ENCODE assay signal across 9 mouse cellular contexts in the genomic region with DNA sequence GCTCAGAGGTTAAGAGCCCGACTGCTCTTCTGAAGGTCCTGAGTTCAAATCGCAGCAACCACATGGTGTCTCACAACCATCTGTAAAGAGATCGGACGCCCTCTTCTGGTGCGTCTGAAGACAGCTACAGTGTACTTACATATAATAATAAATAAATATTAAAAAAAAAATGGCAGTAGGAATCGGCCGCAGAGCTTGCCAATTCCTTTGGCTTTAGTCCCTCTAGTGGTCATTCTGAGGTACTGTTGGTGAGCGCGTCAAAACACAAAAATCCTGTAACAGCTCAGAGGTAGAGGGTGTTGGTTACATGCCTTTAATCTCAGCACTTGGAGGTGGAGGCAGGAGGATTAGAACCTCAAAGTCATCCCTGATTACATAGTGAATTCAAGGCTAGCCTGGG. TPM values are rescaled to one million over a fixed set of nuclear protein-coding genes. Genes with fewer than 3 reads are reported as not detected.
A peak's percentile ranks its signal among the peaks of the same experiment; 100 is the strongest.
DNase-seq lines count a peak whose midpoint lies in the region; ATAC-seq and TF ChIP-seq lines count a peak whose summit lies in the region.
"Had no signal": no experiment of that assay in that cellular context is flagged by ENCODE, and none has a peak within 500 bp of the region (broad histone marks: within the 10 kb centered on the region; RNA-seq: fewer than 3 reads in every experiment).

No protein-coding gene starts in this region.

- peak; percentile 52 for ATAC-seq in lung, postnatal 0 days

- H3K79me3 ChIP-seq in C2C12 (ENCODE audit: low read depth): no peaks in the 10 kb centered on the region

- no peak for TF ChIP-seq EP300 in lung, postnatal 0 days (IDR thresholded peaks at IDR 0.05)

- 18% methylated on average over 9 of the region's 9 CpGs for WGBS in lung, postnatal 0 days

- H3K27me3 ChIP-seq in C2C12 (ENCODE audit: control insufficient read depth, insufficient read depth, insufficient read length): no peaks in the 10 kb centered on the region
- no peaks in the 10 kb centered on the region for H3K27me3 ChIP-seq in lung, postnatal 0 days (replicated peaks; ENCODE audit: insufficient read depth, low read length)

- H3K4me3 ChIP-seq in C2C12 (ENCODE audit: insufficient read depth, poor library complexity, severe bottlenecking): no peak overlapping the region
- H3K4me3 ChIP-seq in lung, postnatal 0 days (ENCODE audit: low read depth, low read length): no peak overlapping the region

- no peak overlapping the region for H3K4me2 ChIP-seq in lung, postnatal 0 days (replicated peaks; ENCODE audit: low read depth, low read length)

- no peak overlapping the region for H3K27ac ChIP-seq in lung, postnatal 0 days (ENCODE audit: low read length)

- no peaks in the 10 kb centered on the region for H3K79me2 ChIP-seq in C2C12 (ENCODE audit: control insufficient read depth, insufficient read depth)

- H3K36me3 ChIP-seq in C2C12 (ENCODE audit: control insufficient read depth, insufficient read depth): no peaks in the 10 kb centered on the region
- no peaks in the 10 kb centered on the region for H3K36me3 ChIP-seq in lung, postnatal 0 days (ENCODE audit: insufficient read depth, low read length)

- H3ac ChIP-seq in C2C12 (ENCODE audit: control insufficient read depth, insufficient read length, low read depth): no peak overlapping the region

- 0 out of 2 replicates have a peak, but pooled peaks cover 7% of the 10 kb centered on the region for H3K4me1 ChIP-seq in lung, postnatal 0 days (ENCODE audit: insufficient read depth, low read depth, low read length)

- DNase-seq in MN1 (ENCODE audit: low spot score): peak; percentile 74
- DNase-seq in cerebellum, adult 9-10 months: peak; percentile 81
- peak; percentile 24 to 50 for DNase-seq in gastrocnemius, adult 8-10 months (ENCODE audit: low spot score in 2 of 2)
- peak; percentile 62 to 72 for DNase-seq in kidney, postnatal 4 days
- DNase-seq in lung, postnatal 0 days (ENCODE audit: low spot score): peak; percentile 94
- DNase-seq in ovary, postnatal 36 days (ENCODE audit: low spot score): peak; percentile 35
- peak; percentile 30 to 36 for DNase-seq in thymus, postnatal 36 days

- H3K9me3 ChIP-seq in lung, postnatal 0 days (ENCODE audit: low read length): no peaks in the 10 kb centered on the region

- H3K9ac ChIP-seq in lung, postnatal 0 days (replicated peaks; ENCODE audit: low read depth): no peak overlapping the region

- peak; percentile 29 for TF ChIP-seq CTCF in C2C12 (IDR thresholded peaks at IDR 0.05; ENCODE audit: control insufficient read depth, insufficient read depth, insufficient read length)
- TF ChIP-seq CTCF in lung, postnatal 0 days (IDR thresholded peaks at IDR 0.05): peak; percentile 89

TF ChIP-seq in C2C12, 6 proteins besides CTCF, POLR2A, EP300 and RAD21:
- TF ChIP-seq MAX (IDR thresholded peaks at IDR 0.05) (no peak), MYOD1 (IDR thresholded peaks at IDR 0.05; ENCODE audit: control insufficient read depth, insufficient read length, low read depth) (no peak), FOSL1 (IDR thresholded peaks at IDR 0.05; ENCODE audit: insufficient read depth, low read length, poor library complexity, severe bottlenecking) (no peak), CEBPB (IDR thresholded peaks at IDR 0.05; ENCODE audit: low read depth) (no peak), MYOG (IDR thresholded peaks at IDR 0.05; ENCODE audit: control insufficient read depth, extremely low read depth, insufficient read length) (no peak), USF1 (IDR thresholded peaks at IDR 0.05; ENCODE audit: low read depth) (no peak)

RNA-seq across cellular contexts. Expression of a gene that starts 4.0 kb away (rescaled TPM):
- polyA plus RNA-seq in C2C12 (2012; fragmentation: generic; extraction: Trizol): 4.2 TPM
- total RNA-seq in gastrocnemius, adult 8-10 months (2022): 1 to 10 TPM; 6.8 to 8.9 (median 7.0) TPM
- polyA plus RNA-seq in lung, postnatal 0 days (2015; fragmentation: Nextera tagmentation; extraction: Ambion mirVana): 5.4 and 5.5 TPM in 2 replicates

RNA-seq across cellular contexts. Expression of a gene that starts 4.8 kb away (rescaled TPM):
- 2.8 TPM for polyA plus RNA-seq in C2C12 (2012; fragmentation: generic; extraction: Trizol)
- total RNA-seq in gastrocnemius, adult 8-10 months (2022): 10 to 100 TPM; 21.3 to 22.7 (median 22.6) TPM
- polyA plus RNA-seq in lung, postnatal 0 days (2015; fragmentation: Nextera tagmentation; extraction: Ambion mirVana): 18.4 and 20.0 TPM in 2 replicates

RNA-seq across cellular contexts. Expression of a gene that starts 44.1 kb away (rescaled TPM):
- not detected for polyA plus RNA-seq in C2C12 (2012; fragmentation: generic; extraction: Trizol)
- total RNA-seq in gastrocnemius, adult 8-10 months (2022): not detected
- polyA plus RNA-seq in lung, postnatal 0 days (2015; fragmentation: Nextera tagmentation; extraction: Ambion mirVana): not detected in 2 replicates
- polyA plus RNA-seq: heart, embryonic 16.5 days had no signal

RNA-seq across cellular contexts. Expression of a gene that starts 52.4 kb away (rescaled TPM):
- polyA plus RNA-seq in C2C12 (2012; fragmentation: generic; extraction: Trizol): 0.01 TPM
- total RNA-seq in gastrocnemius, adult 8-10 months (2022): 10 to 100 TPM; 21.3 to 31.5 (median 25.8) TPM
- polyA plus RNA-seq in lung, postnatal 0 days (2015; fragmentation: Nextera tagmentation; extraction: Ambion mirVana): 0.19 and 0.32 TPM in 2 replicates

Comparison
In these comparisons a context has a peak if more than half of its experiments do, and no peak if none do; other contexts are left out.
1. DNase-seq: peak in every context shown above with its lines; median percentile 94 in lung, postnatal 0 days; 81 in cerebellum, adult 9-10 months; 74 in MN1; 67 in kidney, postnatal 4 days; 37 in gastrocnemius, adult 8-10 months; 35 in ovary, postnatal 36 days; 33 in thymus, postnatal 36 days.